Mouse (Mus musculus) liver, postnatal 0 days (tissue): Measurements from ENCODE around the gene Evpl.

Experiments
- CTCF ChIP-seq: sonication (generic); IDR thresholded peaks from 2 replicates; pipeline ENCODE4 v1.5.1; 2016; ENCODE audit warnings: antibody characterized with exemption, low read depth
- EP300 ChIP-seq: IDR thresholded peaks from 2 replicates; pipeline ENCODE4 v1.6.1; 2016; ENCODE audit warnings: antibody characterized with exemption, low read depth, mild to moderate bottlenecking

GRCm38 (mm10) chr11:116174775-116175448, 63.0 kb downstream of the Evpl start:
- TF ChIP-seq CTCF (no peak), EP300 (no peak)
